ENCODE assay signal across 9 mouse cellular contexts in genomic region chr7:30613529-30614112, GRCm38 (mm10). TPM values are rescaled to one million over a fixed set of nuclear protein-coding genes. Genes with fewer than 3 reads are reported as not detected.
DNase-seq lines count a peak whose midpoint lies in the region; ATAC-seq and TF ChIP-seq lines count a peak whose summit lies in the region.
"Had no signal": no experiment of that assay in that cellular context is flagged by ENCODE, and none has a peak within 500 bp of the region (broad histone marks: within the 10 kb centered on the region; RNA-seq: fewer than 3 reads in every experiment).

No protein-coding gene starts in this region.

- no peak for TF ChIP-seq POLR2A in spleen, adult 2 months (IDR thresholded peaks at IDR 0.05; ENCODE audit: low read depth, low read length)

- DNase-seq in cerebellum, adult 18-20 months: peak; percentile 57 to 76
- DNase-seq in c-Kit-positive CD71-positive TER-119-positive erythroid progenitor cells, embryonic 14.5 days (ENCODE audit: low spot score): peak; percentile 68
- peak; percentile 62 for DNase-seq in forelimb bud, embryonic 11.5 days (ENCODE audit: low read depth, low spot score)
- DNase-seq in kidney, postnatal 10 days: peak; percentile 81
- peak in 1 of 2 experiments; percentile 32 for DNase-seq in spleen, adult 2 months (ENCODE audit: low read depth in 1 of 2, low spot score in 2 of 2)

- TF ChIP-seq CTCF in spleen, adult 2 months (IDR thresholded peaks at IDR 0.05; ENCODE audit: extremely low read depth, insufficient read depth, insufficient read length, insufficient replicate concordance): peak; percentile 61

- no peak overlapping the region for H3K9ac ChIP-seq in lung, embryonic 16.5 days (ENCODE audit: low read length)
- H3K9ac ChIP-seq: hindbrain, embryonic 15.5 days had no signal

- no peak overlapping the region for H3K4me3 ChIP-seq in lung, embryonic 16.5 days (ENCODE audit: low read length)
- H3K4me3 ChIP-seq in spleen, adult 2 months (ENCODE audit: extremely low read depth, insufficient read depth, insufficient read length): no peak overlapping the region
- H3K4me3 ChIP-seq: hindbrain, embryonic 15.5 days had no signal

- H3K4me2 ChIP-seq in lung, embryonic 16.5 days (ENCODE audit: low read depth, low read length): no peak overlapping the region
- H3K4me2 ChIP-seq: hindbrain, embryonic 15.5 days had no signal

- H3K27ac ChIP-seq in lung, embryonic 16.5 days (ENCODE audit: low read length): no peak overlapping the region
- no peak overlapping the region for H3K27ac ChIP-seq in spleen, adult 2 months (ENCODE audit: insufficient read depth, low read length)
- H3K27ac ChIP-seq: hindbrain, embryonic 15.5 days had no signal

- H3K36me3 ChIP-seq in lung, embryonic 16.5 days (ENCODE audit: control insufficient read depth, insufficient read depth, low read length): peaks cover 14% of the 10 kb centered on the region
- peaks cover 2% of the 10 kb centered on the region; the same call in 1 of the 2 replicates for H3K36me3 ChIP-seq in spleen, adult 2 months (ENCODE audit: control insufficient read depth, insufficient read depth, low read length)

- H3K27me3 ChIP-seq in lung, embryonic 16.5 days (ENCODE audit: control insufficient read depth, insufficient read depth, low read depth, low read length): no peaks in the 10 kb centered on the region
- no peaks in the 10 kb centered on the region for H3K27me3 ChIP-seq in spleen, adult 2 months (ENCODE audit: control insufficient read depth, insufficient read depth, low read length)
- H3K27me3 ChIP-seq: hindbrain, embryonic 15.5 days had no signal

- WGBS in lung, embryonic 16.5 days: 18% methylated on average over 14 of the region's 14 CpGs
- WGBS in spleen, adult 2 months: 18% methylated on average over 14 of the region's 14 CpGs

- no peaks in the 10 kb centered on the region for H3K9me3 ChIP-seq in lung, embryonic 16.5 days (ENCODE audit: control insufficient read depth, low read length)
- H3K9me3 ChIP-seq: hindbrain, embryonic 15.5 days had no signal

- no peaks in the 10 kb centered on the region for H3K4me1 ChIP-seq in lung, embryonic 16.5 days (replicated peaks; ENCODE audit: control insufficient read depth, insufficient read depth, low read length)
- H3K4me1 ChIP-seq in spleen, adult 2 months (ENCODE audit: control insufficient read depth, insufficient read depth, insufficient read length): no peaks in the 10 kb centered on the region
- H3K4me1 ChIP-seq: hindbrain, embryonic 15.5 days had no signal

- no peak for ATAC-seq in cerebellum, adult (ENCODE audit: insufficient number of reproducible peaks, low FRiP score, low TSS enrichment)
- ATAC-seq in CD4-positive, CD25-positive, alpha-beta regulatory T cell, adult 4 months: peak; percentile 67
- peak; percentile 67; the same call in 1 of the 2 replicates for ATAC-seq in lung, embryonic 16.5 days (ENCODE audit: low read depth)

RNA-seq across cellular contexts. Expression of gene Upk1a, which starts 1.0 kb away (rescaled TPM):
- under 1 TPM; 0.38 to 0.60 TPM for polyA plus RNA-seq in CD4-positive, CD25-positive, alpha-beta regulatory T cell, adult 4 months (2017; shearing (Covaris generic))
- 1.8 and 1.9 TPM in 2 replicates for polyA plus RNA-seq in lung, embryonic 16.5 days (2015; fragmentation: Nextera tagmentation; extraction: Ambion mirVana)
- 0.88 and 1.2 TPM in 2 replicates for polyA plus RNA-seq in spleen, adult 2 months (2012; rRNA removed)

RNA-seq across cellular contexts. Expression of gene Cox6b1, which starts 12.3 kb away (rescaled TPM):
- polyA plus RNA-seq in CD4-positive, CD25-positive, alpha-beta regulatory T cell, adult 4 months (2017; shearing (Covaris generic)): 100 to 1,000 TPM; 333 to 643 TPM
- 902 and 945 TPM in 2 replicates for polyA plus RNA-seq in lung, embryonic 16.5 days (2015; fragmentation: Nextera tagmentation; extraction: Ambion mirVana)
- polyA plus RNA-seq in spleen, adult 2 months (2012; rRNA removed): 116 and 120 TPM in 2 replicates

RNA-seq across cellular contexts. Expression of gene Zbtb32, which starts 14.9 kb away (rescaled TPM):
- 10 to 100 TPM in 1 of 2 experiments, 1 to 10 TPM in 1; 8.1 to 18.0 TPM for polyA plus RNA-seq in CD4-positive, CD25-positive, alpha-beta regulatory T cell, adult 4 months (2017; shearing (Covaris generic))
- 4.5 and 4.6 TPM in 2 replicates for polyA plus RNA-seq in lung, embryonic 16.5 days (2015; fragmentation: Nextera tagmentation; extraction: Ambion mirVana)
- 10.2 and 10.3 TPM in 2 replicates for polyA plus RNA-seq in spleen, adult 2 months (2012; rRNA removed)

RNA-seq across cellular contexts. Expression of gene Etv2, which starts 22.0 kb away (rescaled TPM):
- polyA plus RNA-seq in CD4-positive, CD25-positive, alpha-beta regulatory T cell, adult 4 months (2017; shearing (Covaris generic)): not detected
- not detected in 2 replicates for polyA plus RNA-seq in lung, embryonic 16.5 days (2015; fragmentation: Nextera tagmentation; extraction: Ambion mirVana)
- not detected in 2 replicates for polyA plus RNA-seq in spleen, adult 2 months (2012; rRNA removed)
- polyA plus RNA-seq: hindbrain, embryonic 15.5 days had no signal

RNA-seq across cellular contexts. Expression of gene Kmt2b, which starts 25.1 kb away (rescaled TPM):
- 10 to 100 TPM; 16.4 to 21.6 TPM for polyA plus RNA-seq in CD4-positive, CD25-positive, alpha-beta regulatory T cell, adult 4 months (2017; shearing (Covaris generic))
- polyA plus RNA-seq in lung, embryonic 16.5 days (2015; fragmentation: Nextera tagmentation; extraction: Ambion mirVana): 8.7 and 10.0 TPM in 2 replicates
- polyA plus RNA-seq in spleen, adult 2 months (2012; rRNA removed): 59.7 and 71.7 TPM in 2 replicates
